Mouse (Mus musculus) myocyte (in vitro differentiated cells): Measurements from ENCODE around the gene Als2cr12.

Experiments
- MAX ChIP-seq: IDR thresholded peaks from one replicate; pipeline ENCODE4 v1.6.1; 2011; ENCODE audit warnings: low read depth, mild to moderate bottlenecking, control low read depth
- MYOD1 ChIP-seq, 3 experiments: IDR thresholded peaks; one replicate each; pipeline ENCODE4 v1.6.1; 2011; ENCODE audit warnings: control low read depth in 2 of 3, low read depth in 2 of 3, mild to moderate bottlenecking in 2 of 3, moderate library complexity in 1 of 3; ENCODE audit not compliant: insufficient read length in 2 of 3, control insufficient read depth in 1 of 3
- POLR2A ChIP-seq: IDR thresholded peaks from one replicate; pipeline ENCODE4 v1.6.1; 2011; ENCODE audit warnings: low read depth, mild to moderate bottlenecking, control low read depth, moderate library complexity; ENCODE audit not compliant: insufficient read length

GRCm38 (mm10) chr1:58739529-58739928 is 43.7 kb upstream of the Als2cr12 start:
- no peak for TF ChIP-seq MYOD1 (IDR thresholded peaks at IDR 0.05; ENCODE audit: control insufficient read depth in 1 of 3, insufficient read length in 2 of 3, low read depth in 2 of 3)
- no peak for TF ChIP-seq MAX
- no peak for TF ChIP-seq POLR2A
